Mouse (Mus musculus): ENCODE measurements at regions not wholly inside any gene's neighbourhood (a gene's known extent, or its start where the extent isn't known, plus 50 kb on each side); places are given as distances from the start of the nearest gene placed in this dataset.

DNA sequence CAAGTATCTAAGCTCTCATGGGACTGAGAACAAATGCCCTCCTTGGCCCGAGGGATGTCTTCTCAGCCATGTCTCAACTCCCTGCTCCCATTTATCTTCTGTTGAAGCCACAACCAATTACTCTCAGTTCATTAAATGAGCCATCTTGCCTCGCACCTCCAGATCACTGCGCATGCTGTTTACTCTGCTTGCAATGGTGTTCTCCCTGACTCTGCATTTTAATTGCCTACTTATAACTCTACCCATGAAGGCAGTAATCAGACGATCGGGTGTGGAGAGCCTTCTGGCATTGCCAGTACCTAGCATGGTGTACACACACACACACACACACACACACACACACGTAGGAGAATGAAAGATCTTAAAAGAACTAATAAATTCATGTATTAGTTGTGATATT lies 306.1 kb upstream of the Myt1l start:
- DNase-seq: no peak

DNA sequence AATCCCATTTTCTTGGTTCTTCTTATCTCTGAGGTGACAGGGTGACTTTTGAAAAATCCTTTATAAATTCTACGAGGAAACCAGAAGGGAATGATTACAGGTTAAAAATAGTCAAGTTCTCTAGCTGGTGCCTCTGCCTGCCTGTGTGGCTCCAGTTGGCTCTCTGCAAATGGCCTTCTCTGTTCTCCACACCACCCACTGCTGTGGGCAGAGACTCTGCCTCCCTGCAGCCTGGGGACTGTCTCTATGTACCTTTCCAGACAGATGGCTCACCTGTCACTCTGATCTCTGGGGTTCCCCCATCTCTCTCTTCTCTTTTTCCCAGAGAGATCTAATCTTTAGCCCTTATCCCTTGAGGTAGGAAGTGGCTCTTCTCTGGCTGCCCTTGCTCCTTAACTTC lies 302.2 kb upstream of the Myt1l start:
- DNase-seq: no peak

DNA sequence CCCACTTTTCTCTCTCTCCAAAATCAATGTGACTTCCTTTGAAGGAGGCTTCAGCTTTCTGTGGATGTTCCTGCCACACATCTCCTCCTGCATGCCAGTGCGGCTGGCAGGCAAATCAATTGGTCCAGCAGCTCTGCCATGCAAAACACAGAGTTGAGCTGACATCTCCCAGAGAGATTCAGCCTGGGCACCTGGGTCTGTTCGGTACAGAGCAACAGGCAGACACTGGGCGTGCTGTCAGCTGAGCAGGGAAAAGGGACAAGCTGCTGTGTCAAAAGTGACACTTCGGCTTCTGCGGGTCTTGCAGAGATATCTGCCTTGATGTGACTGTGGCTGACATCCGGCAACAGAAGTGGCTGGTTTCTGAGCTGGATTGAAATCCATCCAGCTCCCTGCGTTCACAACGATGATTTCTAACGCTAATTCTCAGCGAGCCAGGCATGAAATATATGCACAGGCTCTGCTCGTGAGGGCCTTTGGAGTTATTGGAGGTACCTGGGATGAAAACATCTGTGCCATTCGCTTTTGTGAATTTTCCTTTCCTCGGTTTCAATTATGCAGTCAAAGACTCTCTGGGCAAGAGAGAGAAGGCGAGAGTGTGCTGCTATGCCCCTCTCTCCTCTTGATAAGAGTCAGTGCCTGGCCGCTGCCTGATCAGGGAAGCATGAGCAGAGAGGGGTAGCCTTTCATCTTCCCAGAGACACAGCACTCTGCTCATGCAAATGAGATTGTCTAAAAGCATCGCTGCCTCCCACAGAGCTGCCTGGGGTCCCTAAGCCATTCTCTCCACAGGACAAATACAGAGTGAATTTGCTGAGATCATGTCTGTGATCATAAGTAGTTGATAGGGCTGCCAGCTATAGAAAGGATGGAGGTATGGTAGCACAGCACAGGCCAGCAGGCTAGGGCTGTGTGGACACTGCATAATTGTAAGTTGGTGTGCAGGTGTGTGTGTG lies 295.4 kb upstream of the Myt1l start:
- no peak for DNase-seq

DNA sequence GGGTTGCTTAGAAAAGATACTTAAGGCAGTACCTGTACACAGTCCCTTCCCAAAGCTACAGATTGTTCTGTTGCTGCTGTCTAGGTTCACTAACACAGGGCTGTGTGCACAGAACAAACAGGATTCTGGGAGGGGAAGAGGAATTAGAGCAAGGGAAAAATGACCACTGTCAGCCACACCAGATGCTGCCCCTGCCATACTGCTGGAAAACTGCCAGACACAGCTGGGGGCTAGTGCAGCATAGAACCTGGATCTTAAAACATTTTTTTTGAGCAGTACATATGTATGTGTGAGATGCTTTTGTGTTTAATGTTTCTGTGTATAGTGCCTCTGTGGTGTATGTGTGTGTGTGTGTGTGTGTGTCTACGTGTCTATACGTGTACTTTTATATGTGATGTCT lies 291.7 kb upstream of the Myt1l start:
- DNase-seq: no peak

DNA sequence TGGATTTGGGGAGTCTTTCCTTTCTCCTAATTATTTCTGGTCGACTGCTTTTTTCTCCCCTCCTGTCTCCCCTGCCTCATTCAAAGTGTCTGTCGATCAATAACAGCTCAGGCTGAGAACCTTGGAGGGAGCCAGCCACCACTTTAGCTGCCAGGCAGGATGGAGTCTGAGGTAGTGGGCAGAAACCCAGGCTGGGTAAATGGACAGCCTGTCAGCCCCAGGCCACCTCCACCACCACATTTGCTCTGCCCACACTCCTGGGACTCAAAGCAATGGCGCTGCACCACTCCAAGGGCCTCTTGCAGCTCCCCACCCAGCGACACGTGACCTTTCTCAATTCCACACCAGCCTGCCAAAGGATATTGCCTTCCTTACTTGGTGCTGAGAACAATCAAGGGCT lies 290.7 kb upstream of the Myt1l start:
- DNase-seq: no peak

DNA sequence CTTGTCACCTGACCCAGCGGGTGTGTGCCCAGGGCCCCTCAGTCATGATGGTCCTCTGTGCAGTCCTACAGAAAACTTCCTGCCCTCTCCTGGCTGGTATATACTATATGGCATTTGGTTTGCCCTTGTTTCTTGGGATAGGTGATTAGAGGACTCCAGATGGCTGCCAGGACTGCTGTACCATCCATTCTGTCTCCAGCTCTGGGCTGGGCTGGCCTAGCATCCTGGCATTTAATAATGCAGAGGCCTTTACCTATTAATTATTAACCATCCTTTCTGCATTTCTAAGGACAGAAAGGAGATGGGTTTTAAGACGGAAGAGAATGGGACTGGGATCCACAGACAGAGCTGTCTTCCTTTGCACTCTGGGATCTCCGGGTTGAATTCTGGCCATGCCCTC lies 288.7 kb upstream of the Myt1l start:
- no peak for DNase-seq

DNA sequence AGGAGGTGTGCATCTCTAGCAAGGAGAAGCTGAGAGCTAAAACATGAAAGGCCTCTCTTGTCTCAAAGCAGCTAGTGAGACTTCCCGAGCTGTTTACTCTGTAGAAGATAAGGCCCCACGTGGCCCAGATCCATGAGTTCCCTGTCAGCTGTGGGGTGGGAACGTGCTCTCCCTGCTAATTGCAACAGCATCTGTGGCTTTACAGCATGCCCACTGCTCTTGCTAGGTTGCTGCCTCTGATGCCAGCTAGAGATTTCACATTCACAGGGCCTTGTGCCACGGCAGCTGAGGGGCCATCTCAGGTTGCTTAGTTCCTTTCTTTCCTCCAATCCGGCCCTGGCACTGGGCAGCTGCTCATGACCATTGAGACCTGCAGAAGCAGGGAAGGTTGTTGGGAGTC lies 288.2 kb upstream of the Myt1l start:
- no peak for DNase-seq

DNA sequence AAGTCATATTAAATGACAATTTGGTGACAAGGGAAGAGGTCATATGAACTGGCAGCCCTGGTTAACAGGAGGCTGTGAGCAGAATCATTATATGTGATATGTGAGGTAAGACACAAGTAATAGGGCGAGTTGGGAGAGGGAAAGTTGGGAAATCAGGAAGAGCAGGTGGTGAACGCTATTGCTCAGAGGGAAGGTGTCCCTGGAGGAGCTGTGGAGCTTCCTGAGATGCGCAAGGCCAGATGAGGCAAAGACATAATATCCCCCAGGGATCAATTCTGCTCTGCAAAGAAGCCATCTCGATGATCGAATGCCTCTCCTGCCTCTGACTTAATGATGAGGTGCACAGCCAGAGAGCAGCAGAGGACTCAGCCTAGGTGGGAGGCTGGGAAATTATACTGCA lies 285.1 kb upstream of the Myt1l start:
- no peak for DNase-seq

DNA sequence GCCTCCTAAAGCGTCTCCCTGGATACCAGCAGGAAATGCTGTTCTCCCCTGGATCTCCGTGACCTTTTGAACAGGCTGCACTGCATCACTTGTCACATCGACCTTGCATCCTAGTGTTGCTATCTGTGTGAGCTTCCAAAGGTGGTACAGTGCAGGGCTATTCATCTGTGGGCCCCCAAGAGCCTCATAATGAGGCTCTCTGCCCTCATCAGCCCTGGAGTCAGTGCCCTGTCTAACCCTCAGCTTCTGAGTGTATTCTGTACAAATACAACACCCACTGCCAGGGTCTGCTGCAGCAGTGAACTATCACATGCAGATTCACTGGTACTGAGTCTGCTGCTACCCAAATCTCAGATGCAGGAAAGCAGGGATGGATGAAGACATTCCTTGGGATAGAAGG lies 282.1 kb upstream of the Myt1l start:
- no peak for DNase-seq

DNA sequence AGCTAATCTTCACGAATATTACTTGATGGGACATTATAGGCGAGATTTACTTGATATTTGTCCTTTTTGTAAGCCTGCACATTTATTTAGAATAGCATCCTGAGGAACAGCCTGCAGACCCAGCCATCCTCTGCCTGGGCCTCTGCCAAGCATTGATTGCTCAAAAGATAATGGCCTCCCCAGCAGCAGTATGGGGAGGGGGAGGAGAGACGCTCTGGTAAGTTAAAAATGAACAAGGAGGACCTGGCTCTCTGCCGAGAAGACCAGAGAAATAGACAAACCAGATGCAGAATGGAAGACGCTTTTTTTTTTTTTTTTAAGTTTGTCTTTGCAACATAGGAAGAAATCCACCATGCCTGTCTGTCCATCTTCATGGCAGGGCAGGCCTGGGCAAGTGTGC lies 280.8 kb upstream of the Myt1l start:
- DNase-seq: no peak

DNA sequence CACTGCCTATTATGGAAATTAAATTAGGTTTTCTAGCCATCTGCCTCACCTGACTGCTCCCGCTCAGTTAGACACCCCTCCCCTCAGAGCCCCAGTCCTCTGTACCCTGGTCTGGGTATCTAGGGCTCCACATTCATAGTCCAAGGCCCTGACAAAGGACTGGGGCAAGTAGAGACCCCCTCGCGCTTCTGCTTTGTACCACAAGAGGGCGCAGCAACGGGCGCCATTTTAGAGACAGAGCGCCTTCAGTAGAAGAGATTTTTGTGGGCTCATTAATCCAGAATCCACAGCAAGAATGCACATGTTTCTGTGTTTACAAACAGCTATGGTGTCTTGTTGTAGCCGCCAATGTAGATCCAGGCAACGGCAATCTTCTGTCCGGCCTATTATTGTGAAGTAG lies 279.7 kb upstream of the Myt1l start:
- DNase-seq: no peak

DNA sequence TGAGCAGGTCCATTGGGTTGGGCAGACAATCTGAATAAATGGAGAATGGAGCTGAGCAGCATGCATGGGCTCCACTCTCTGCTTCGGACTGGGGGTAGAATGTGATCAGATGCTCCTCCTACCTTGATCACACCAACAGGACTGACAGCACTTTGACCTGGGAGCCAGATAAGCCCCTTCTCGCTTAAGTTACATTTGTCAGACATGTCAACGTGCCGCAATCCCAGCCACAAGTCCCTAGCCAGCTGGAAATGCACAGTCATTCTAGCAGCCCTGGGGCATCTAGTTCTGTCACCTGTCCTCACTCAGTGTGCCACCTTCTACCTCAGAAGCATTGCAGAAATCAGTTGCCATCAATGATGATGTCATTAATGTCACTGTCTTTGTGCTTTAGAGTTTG lies 272.1 kb upstream of the Myt1l start:
- no peak for DNase-seq

DNA sequence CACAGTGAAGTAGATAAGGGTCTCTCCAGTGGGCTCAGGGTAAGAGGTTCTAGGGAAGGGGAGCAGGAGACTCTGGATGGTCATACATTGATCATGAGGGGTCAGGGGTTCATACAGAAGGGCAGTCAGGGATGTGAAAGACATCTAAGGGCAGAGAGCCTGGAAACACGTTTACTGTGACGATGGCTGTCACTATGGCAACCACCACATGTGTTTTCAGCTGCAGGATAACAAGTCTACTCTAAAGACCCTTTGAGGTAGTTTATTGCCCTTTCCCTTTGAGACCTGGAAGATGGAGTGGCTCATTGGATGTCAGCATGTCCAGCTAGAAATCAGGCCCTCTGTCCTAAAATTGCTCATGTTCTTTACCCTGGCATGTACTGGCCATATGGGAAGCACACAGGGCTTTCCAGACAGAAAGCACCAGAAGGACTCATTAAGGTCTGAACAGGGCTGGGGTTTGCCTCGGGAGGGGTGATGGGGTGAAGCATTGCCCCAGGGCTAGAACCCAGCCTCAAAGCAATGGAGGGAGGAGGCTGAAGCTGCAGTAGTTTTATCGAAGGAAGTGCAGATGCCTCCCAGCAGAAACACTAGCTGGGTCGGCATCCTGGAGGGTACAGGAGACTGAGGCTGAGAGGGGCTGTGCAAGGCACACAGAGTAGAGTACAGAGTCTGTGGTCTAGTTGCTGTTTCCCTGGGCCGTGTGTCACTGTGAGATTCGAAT lies 271.0 kb upstream of the Myt1l start:
- DNase-seq: no peak

DNA sequence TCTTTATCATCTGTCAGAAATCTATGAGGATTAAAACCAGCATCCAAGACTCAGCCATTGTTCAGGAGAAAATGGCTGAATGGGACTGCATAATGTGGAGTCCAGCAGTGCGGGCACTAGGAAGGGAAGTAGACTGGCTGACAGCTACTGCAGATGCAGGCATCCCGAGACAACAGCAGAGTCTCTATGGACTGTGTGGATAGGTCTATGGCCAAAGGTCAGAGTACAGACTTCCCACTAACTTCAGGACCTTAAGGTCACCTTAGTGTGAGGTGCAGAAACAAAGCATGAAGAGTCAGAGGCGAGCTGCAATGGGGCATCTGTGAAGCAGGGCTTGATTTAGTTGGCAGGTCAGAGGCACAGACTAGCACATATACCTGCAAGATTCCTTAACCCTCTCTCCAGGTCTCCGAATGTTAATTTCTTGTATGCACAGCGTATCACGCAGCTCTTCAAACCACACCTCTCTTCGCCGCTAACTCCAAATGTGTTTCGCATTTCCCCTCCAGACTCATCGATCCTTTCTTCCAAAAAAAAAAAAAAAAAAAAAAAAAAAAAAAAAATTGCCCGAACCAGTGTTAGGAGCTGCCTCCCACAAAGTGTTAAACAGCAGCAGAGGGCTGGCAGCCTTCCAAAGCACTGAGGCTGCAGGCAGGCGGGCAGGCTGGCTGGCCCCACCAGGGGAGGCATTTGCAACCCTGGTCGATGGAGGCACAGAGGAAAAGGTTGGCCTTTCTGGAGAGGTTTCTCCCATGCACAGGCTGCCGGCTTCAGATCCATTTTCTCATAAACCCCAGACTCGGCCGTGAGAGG lies 270.2 kb upstream of the Myt1l start:
- DNase-seq: no peak

DNA sequence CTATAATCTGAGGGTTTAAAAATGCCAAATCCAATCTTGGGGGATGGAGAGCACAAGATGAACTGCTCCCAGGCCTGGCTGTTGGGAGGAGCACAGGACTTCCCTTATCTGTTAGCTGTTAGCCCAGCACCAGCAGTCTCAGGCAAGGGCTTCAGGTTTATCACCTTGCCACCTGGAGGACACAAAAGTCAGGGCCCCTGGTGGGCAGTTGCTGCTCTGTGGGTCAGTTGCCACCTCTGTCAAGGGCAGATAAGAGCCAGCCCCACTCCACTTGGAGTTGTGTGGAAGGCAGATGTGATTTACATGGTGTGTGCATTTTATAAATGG lies 269.7 kb upstream of the Myt1l start:
- DNase-seq: no peak

DNA sequence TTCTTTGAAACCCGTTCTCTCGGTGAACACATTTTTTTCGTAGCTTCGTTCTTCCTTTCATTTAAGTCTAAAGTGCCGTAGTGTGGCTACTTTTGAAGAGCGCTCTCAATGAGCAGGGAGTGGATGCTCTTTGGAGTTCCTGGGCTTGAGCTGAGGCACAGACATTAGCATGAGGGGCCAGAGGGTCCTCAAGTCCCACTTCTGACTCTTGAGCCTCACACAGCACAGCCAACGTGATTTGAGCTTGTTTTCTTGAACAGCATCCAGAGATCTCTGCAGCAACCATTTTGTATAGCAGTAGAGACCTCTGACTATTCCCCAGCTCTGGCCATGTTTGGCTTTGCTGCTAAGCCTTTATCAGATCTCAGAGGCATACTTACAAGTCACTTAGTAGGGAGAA lies 269.2 kb upstream of the Myt1l start:
- no peak for DNase-seq

DNA sequence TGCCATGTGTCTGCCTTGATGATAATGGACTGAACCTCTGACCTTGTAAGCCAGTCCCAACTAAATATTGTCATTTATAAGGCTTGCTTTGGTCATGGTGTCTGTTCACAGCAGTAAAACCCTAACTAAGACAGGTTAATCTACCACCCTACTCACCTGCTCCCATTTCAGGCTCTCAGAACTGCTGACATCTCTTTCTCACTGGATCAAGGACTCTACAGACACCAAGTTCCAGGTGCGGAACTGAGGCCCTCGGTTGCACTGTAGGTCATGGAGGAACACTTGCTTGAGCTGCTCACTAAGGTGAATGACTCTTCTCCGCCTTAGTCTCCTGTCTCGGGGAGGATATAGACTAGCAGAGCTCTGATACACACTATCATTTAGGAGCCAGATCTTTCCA lies 254.0 kb upstream of the Myt1l start:
- no peak for DNase-seq

DNA sequence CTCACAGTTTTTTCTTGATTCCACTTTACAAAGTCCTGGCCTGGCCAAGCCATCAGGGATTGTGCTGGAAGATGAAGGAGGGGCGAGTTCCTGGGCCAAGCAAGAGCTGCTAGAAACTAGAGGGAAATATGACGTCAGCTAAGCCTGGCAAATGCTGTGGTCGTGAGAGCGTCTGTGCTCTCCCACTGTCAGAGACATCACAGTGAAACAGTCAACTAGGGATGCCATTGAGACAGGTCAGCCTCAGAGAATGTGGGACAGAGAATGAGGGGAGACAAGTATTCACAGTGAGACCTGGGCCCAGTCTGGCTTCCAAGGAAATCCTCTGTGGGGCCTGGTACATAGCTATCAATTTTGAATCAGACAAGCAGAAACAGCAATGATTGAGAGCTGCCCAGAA lies 252.5 kb upstream of the Myt1l start:
- DNase-seq: no peak

DNA sequence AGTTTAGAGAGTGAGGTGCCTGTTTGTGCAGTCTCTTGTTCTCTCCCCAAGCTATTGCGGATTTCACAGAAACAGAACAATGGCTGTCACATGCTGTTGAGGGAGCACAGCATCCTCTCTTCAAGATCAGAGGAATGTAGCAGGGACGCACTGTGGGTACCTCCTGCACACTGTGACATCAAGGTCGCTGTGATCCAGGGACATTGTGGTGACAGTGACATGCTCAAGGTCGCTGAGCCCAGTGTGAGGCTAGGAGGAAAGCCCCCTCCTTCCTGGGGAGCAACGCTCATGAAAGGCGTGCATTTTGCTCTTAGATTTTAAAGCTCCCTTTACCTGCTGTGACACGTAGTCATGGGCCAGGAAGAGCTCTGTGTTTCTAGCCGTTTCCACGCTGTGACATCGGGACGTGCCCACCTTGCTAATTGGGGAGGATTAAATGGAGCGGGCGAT lies 248.5 kb upstream of the Myt1l start:
- no peak for DNase-seq

DNA sequence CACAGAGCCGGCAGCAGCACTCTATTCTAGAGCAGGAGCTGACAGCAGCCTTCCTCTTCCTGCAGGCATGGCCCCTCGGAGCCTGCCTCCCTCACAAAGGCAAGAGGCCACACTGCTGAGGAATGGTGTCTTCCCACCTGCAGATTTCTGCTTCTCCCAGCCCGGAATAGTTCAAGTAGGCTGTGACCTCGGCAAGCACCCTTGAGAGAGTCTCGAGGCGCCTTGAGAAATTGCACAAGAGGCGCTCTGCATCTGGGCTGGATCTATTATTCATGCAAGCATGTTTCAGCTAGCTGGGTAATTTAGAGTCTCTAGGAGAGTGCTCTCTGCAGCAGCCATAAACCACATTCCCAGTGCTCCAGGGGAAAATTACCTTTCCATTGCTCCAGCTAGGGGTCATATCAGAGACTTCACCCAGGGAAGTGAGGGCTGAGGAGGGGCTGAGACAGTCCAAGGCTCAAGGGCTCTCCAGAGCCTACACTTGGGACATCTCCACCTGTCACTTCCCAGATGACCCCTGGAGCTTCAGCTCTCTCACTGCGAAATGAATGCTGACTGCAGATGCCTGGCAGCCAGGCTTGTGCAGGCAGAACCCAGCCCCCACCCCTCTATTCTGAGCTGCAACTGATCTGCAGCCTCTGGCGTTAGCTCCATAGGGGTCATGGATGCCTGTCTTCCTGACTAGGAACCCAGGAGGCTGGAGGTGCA lies 247.9 kb upstream of the Myt1l start:
- peak; percentile 14 for DNase-seq

DNA sequence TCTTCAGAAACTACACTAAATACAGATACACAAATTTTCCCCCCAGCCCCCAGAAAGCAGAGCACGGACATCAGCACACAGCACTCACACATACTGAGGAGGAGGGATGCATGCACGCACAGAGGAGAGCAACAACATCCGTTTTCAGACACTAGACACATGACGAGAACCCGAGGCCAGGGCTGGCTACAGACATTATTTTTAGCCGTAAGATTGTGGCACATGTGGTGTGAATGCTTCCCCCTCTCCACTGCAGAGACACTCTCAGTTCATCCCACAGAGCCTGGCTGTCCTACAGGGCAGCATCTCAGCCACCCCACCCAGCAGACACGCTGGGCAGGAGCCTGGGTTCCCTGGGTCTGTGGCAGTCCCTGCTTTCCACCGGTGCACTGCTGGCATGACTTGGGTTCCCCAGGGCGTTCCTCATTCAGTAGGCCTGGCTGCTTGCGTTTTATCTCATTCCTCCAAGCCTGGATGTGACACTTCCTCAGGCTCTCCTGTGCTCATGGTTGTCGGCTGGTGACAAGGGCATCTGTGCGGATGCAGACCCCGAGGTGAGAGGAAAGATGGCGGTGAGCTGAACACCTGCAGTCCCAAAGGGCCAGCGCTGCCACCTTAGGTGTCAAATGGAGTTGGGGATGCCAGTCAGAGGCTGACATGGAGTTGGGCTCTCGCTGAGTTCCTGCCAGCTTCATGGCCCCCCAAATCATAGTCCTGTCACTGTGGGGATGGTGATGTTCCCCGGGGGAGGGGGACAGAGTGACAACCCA lies 247.1 kb upstream of the Myt1l start:
- DNase-seq: no peak

DNA sequence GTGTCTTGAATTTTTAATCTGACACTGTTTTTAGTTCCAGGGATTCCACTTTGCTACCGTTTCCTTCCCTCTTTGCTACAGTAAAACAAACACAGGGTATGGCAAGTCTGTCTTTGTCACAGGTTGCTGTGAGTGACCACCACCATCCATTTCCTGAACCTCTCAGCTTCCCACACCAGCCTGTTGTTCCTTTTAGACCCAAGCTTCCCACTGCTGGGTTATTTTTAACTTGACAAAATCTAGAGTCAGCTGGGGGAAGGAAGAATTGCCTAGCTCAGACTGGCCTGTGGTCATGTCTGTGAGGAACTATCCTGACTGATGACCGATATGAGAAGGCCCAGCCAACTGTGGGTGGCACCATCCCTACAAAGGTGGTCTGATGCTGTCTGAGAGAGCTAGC lies 239.4 kb upstream of the Myt1l start:
- DNase-seq: no peak
